Mouse (Mus musculus) embryonic fibroblast, embryonic 13.5 days (primary cell): ENCODE data around the gene Swi5. TPM values are rescaled to one million over a fixed set of nuclear protein-coding genes. Genes with fewer than 3 reads are reported as not detected.
"Not testable (repeated sequence)": the region's sequence is repeated elsewhere in the genome, so short reads cannot be mapped to it uniquely, and the experiment has no call there.

Source experiments
- H3K27ac ChIP-seq: 2 replicates; pipeline ENCODE4 v1.5.1; 2012; ENCODE audit warnings: low read length, control low read depth, inconsistent platforms; ENCODE audit not compliant: insufficient read depth
- H3K4me1 ChIP-seq: 2 replicates; pipeline ENCODE4 v1.6.1; 2011; ENCODE audit warnings: low read length; ENCODE audit not compliant: control insufficient read depth, insufficient read depth
- H3K4me3 ChIP-seq: 2 replicates; pipeline ENCODE4 v1.5.1; 2011; ENCODE audit warnings: mild to moderate bottlenecking, control low read depth, low read length; ENCODE audit not compliant: insufficient read depth
- CTCF ChIP-seq: IDR thresholded peaks from 2 replicates; pipeline ENCODE4 v1.5.1; 2011; ENCODE audit warnings: mild to moderate bottlenecking, control low read depth, low read length, moderate library complexity, borderline replicate concordance; ENCODE audit not compliant: insufficient read depth
- POLR2A ChIP-seq: IDR thresholded peaks from 2 replicates; pipeline ENCODE4 v1.6.1; 2011; ENCODE audit warnings: low read depth, mild to moderate bottlenecking, control low read depth, low read length, moderate library complexity
- polyA plus RNA-seq: library from polyadenylated mRNA; stranded (reverse); fragments of >200 nt; gene quantifications from 2 replicates; pipeline ENCODE4 v1.2.4, GENCODE M21; 2011; ENCODE audit warnings: low read depth; ENCODE audit not compliant: missing spikeins, insufficient read length

Swi5 gene
- polyA plus RNA-seq, 1 experiment: 474 TPM

DNA sequence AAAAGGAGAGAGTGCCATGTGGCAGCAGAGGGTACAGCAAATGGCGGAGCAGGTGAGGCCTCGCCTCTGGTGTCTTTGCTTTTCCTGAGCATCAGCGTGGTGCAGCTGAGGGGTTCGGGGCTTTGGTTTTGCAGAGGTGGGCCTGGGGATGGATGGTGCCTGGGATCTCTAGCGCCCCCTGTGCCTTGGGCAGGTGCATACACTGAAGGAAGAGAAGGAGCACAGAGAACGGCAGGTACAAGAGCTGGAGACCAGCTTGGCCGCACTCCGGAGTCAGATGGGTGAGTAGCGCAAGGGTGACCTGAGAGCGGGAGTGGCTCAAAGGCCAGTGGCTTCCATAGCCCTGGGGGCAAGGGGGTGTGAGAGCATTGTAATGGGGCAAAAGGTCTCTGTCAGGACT is 15.1 kb upstream of the Swi5 start:
- Histone ChIP-seq H3K4me3 (no peak overlapping the region), H3K4me1 (no peaks in the 10 kb centered on the region), H3K27ac (no peak overlapping the region)
- TF ChIP-seq CTCF: peak; percentile 50; the same call in 1 of the 2 replicates
- no peak for TF ChIP-seq POLR2A

DNA sequence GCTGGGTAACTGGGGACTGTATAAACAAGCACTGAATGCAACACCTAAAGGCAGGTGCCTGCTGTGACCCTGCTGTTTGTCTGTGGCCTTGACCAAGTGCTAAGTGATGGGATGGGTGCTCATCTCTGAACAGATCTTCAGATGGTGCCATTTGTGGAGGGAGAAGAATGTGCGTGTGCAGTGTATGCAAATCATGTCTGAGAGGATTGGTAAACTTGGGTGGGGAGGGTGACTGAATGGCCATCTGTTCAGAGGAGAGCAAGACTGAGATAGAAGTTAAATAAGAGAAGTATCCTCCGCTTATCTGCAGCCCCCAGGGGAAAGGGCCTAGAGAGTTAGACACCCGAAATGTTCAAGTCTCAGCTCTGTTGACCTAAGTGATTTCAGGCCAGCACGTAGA is 11.6 kb upstream of the Swi5 start:
- no peak overlapping the region for H3K27ac ChIP-seq

DNA sequence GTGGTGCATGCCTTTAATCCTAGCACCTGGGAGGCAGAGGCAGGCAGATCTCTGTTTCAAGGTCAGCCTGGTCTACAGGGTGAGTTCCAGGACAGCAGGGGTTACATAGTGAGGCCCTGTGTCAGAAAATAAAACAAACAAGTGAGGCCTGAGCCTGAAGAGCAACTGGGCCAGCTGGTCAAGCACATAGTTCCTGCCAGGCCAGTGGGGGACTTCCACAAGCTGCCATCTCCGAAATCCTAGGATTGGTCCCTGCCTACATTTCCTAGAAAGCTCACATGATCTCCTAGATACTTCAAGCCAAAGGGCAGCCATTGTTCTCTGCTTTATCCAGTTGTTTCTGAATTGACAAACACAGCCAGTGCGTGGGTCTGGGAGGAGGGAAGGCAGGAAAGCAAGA is 8.0 kb upstream of the Swi5 start:
- H3K27ac ChIP-seq, H3K4me1 ChIP-seq, H3K4me3 ChIP-seq: not testable (repeated sequence)

More for the DNA sequence above, 11.6 kb upstream of the Swi5 start:
- TF ChIP-seq CTCF (no peak), POLR2A (no peak)
- no peaks in the 10 kb centered on the region for H3K4me1 ChIP-seq
- H3K4me3 ChIP-seq: no peak overlapping the region

DNA sequence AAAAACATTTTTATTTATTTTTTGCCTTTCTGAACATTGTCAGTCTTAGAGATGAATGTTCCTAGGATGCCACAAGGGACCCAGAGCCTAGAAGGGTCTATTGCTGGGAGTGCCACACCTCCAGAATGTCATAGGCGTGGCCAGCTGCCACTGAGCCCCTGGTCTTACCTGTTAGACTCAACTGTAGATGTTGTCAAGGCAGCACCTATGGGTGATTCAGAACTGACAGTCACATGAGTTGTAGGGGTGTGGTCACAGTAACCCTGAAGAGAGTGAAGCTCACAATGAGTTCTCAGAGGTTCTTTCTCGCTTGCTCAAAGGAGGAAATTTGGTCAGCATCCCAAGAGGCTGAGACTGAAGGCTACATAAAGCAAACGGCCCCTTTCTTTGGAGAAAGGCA is 7.4 kb upstream of the Swi5 start:
- TF ChIP-seq CTCF (no peak), POLR2A (no peak)
- no peak overlapping the region for H3K4me3 ChIP-seq
- H3K27ac ChIP-seq: no peak overlapping the region
- H3K4me1 ChIP-seq: 0 out of 2 replicates have a peak, but pooled peaks cover 5% of the 10 kb centered on the region

DNA sequence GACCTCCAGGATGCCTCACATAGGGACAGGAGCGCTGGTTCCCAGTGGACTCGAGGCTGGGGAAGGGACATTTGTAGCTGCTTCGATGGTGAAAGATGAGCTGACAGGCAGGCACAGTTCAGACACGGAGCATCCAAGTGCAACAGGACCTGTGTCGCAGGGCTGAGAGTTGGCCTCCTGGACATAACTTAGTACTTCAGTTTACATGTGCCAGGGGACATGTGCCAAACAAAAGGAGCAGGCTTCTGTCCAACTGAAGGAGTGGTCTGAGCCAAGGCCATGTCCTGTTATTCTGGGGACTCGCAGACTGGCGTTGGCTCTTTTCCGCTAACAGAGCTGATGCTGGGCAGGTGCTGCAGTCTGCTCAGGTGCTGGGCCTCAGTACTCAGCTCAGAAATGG is 6.5 kb upstream of the Swi5 start:
- Histone ChIP-seq H3K27ac (no peak overlapping the region), H3K4me1 (0 out of 2 replicates have a peak, but pooled peaks cover 5% of the 10 kb centered on the region), H3K4me3 (no peak overlapping the region)
- TF ChIP-seq POLR2A (no peak), CTCF (no peak)

DNA sequence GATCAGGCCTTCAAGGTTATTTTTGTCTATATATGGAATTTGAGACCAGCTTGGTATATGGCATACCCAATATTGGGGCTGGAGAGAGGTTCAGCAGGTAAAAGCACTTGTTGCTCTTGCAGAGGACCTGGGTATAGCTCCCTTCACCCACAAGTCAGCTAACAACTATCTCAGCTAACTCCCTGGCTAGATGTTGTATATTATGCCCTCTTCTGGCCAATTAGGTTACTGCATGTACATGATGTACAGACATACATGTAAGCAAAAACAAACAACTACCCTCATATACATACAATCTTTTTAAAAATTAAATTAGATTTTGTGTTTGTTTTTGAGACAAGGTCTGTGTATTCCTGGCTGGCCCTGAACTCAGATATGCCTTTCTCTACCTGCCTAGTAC is 1.7 kb upstream of the Swi5 start:
- H3K27ac ChIP-seq: no peak overlapping the region
- TF ChIP-seq POLR2A (no peak), CTCF (no peak)
- 0 out of 2 replicates have a peak, but pooled peaks cover 11% of the 10 kb centered on the region for H3K4me1 ChIP-seq
- H3K4me3 ChIP-seq: peak overlapping the region; percentile 89

DNA sequence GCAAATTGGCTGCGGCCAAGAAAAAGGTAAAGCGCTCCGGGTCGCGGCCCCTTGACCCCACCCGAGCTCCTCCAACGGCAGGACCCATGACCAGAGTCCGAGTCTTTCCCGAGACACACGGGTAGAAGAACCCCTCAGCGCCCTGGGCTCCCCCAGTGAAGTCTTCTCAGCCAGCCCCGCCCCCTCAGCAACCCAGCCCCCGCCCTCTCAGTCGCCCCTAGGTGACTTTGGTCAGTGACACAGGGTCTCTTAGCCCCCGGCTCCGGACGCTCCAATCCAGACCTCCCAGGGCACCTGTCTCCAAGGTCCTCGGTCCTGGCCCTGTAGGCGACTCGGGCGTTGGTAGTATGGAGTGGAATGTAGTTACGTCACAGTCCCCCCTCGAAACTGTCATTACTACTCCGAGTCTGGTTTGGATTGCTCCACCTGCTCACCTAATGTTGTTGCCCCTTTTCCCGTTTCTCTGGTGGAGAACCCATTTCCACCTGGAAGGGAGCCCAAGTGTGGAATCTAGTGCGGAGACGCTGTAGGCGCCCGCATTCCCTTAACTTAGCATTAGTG is 576 bp upstream of the Swi5 start:
- peak; percentile 13 for TF ChIP-seq POLR2A
- no peak for TF ChIP-seq CTCF
- Histone ChIP-seq H3K27ac (peak overlapping the region; percentile 27; the same call in 1 of the 2 replicates), H3K4me1 (0 out of 2 replicates have a peak, but pooled peaks cover 11% of the 10 kb centered on the region), H3K4me3 (peak overlapping the region; percentile 89)

DNA sequence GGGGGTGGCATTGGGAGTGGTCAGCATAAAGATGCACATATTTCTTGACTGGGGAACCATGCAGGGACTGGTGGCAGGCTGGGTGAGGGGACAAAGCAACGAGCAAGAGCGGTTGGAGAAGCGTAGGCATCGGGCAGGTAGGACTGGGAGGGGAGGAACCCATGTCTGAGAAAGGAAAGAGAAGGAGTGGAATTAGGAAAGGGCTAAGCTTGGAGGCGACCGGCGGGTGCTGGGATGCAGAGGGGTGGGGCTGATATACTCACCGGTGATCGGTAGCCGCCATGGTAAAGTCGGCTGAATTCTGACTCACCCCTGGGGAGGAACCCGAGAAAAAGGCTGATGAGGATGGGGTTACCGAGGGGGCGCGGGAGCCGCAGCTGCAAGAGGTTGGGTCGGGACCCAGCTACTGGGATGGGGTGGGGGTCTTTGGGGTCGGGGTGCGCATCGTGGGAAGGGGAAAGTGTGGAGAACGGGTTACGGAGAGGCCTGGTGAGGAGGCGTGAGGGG is 488 bp downstream of the Swi5 start, which contains the start of gene Golga2:
Golga2 (plus strand) TSS at position 51 of the 507 bp plus-strand sequence.
- H3K4me3 ChIP-seq: peak within 1 kb of the TSS; percentile 93
- H3K4me1 ChIP-seq: 0 out of 2 replicates have a peak, but pooled peaks cover 11% of the 10 kb centered on the region
- H3K27ac ChIP-seq: no peak within 1 kb of the TSS; the same call in 1 of the 2 replicates
- TF ChIP-seq CTCF (no peak), POLR2A (no peak; the same call in 1 of the 2 replicates)

DNA sequence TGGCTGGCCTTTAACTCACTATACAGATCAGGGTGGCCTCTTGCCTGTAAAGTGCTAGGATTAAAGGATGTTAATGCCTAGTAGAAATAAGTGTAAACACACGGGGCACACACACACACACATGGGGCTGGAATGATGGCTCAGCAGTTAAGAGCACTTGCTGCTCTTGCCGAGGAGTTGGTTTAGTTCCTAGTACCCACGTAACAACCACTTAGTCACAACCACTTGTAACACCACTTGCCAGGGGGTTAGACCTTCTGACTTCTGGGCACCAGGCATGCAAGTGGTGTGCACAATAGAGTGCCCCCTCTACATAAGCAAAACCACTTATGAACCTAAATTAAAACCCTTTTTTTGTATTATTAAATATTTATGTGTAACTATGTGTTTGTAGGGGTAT is 3.9 kb downstream of the Swi5 start:
- no peak for TF ChIP-seq CTCF
- no peak for TF ChIP-seq POLR2A
- H3K4me3 ChIP-seq: no peak overlapping the region
- no peak overlapping the region for H3K27ac ChIP-seq
- H3K4me1 ChIP-seq: 0 out of 2 replicates have a peak, but pooled peaks cover 6% of the 10 kb centered on the region

DNA sequence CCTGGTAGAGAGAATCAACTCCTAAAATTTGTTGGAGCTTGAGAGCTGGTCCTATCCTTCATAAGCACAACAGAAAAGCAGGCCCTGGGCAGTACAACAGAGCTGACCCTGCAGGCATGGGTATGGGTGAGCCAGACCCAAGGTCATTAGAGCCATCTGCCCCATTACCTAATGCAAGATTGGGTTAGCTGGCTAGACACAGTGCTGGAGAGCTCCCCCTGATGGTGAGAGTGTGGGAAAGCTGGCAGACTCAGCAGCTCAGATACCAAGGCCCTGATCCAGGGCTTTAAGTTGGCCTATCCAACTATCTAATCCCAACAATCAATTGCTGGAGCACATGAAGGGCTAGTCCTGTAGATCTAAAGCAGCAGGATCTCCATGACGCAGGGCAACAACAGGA is 5.1 kb downstream of the Swi5 start:
- TF ChIP-seq POLR2A (no peak), CTCF (peak; percentile 58; the same call in 1 of the 2 replicates)

More for the DNA sequence above, 5.1 kb downstream of the Swi5 start:
- Histone ChIP-seq H3K27ac (no peak overlapping the region), H3K4me1 (0 out of 2 replicates have a peak, but pooled peaks cover 6% of the 10 kb centered on the region), H3K4me3 (no peak overlapping the region)
